Mouse (Mus musculus) hematopoietic stem cell, adult 5-6 weeks (primary cell): ENCODE measurements around the gene 2410015M20Rik. TPM values are rescaled to one million over a fixed set of nuclear protein-coding genes. Genes with fewer than 3 reads are reported as not detected.
"Not testable (repeated sequence)": the region's sequence is repeated elsewhere in the genome, so short reads cannot be mapped to it uniquely, and the experiment has no call there.

Experiments used
- ATAC-seq, 2 experiments: fragments of 125-278 bp in 1 of 2; replicated peaks in 1 of 2; 2 replicates each; pipeline ENCODE4 v1.8.0; 2016 to 2017; ENCODE audit warnings: inconsistent platforms in 2 of 2, mild to moderate bottlenecking in 2 of 2, moderate number of reproducible peaks in 2 of 2, low read depth in 1 of 2, moderate TSS enrichment in 1 of 2; ENCODE audit not compliant: low FRiP score in 2 of 2, poor library complexity in 2 of 2, severe bottlenecking in 2 of 2, insufficient read depth in 1 of 2, low TSS enrichment in 1 of 2
- total RNA-seq: library from RNA; stranded (forward); fragments of 172-1452, 232-1000 nt; gene quantifications from 2 replicates; pipeline ENCODE4 v1.2.3, GENCODE M21; 2017

2410015M20Rik gene
- total RNA-seq, 1 experiment from 2014 or later: 65.5 TPM

GRCm38 (mm10) chr17:56615136-56615784, 5.7 kb upstream of the 2410015M20Rik start:
- ATAC-seq: no peak

DNA sequence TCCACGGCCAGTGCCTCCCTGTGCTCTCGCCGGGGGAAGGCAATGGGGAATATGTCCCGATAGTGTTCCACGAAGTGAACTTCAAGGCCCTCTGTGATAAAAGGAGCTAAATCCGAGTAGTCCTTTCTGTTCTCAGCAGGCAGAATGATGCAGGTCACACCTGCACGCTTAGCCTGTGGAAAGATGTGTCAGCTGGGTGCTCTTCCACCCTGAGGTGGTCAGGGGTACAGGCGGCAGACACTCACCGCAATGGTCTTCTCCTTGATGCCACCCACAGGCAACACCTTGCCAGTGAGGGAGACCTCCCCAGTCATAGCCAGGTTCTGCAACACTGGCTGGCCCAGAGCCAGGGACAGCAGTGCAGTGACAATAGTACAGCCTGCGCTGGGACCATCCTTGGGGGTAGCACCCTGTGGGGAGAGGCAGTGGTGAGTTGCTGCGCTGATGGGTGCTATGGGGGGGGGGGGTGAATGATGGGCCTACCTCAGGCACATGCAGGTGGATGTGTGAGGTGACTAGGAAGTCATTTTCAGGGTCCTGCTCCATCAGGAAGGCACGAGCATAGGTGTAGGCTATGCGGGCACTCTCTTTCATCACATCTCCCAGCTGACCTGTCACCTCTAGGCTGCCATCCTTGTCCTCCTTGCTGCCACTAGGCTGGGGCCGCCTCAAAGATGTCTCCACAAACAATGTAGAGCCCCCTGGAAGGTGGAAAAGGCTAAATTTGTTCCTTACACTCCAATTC, 5.0 kb upstream of the 2410015M20Rik start:
- ATAC-seq: no peak

GRCm38 (mm10) chr17:56613893-56614292, 4.3 kb upstream of the 2410015M20Rik start:
- not testable (repeated sequence) for ATAC-seq

- ATAC-seq: peak; percentile 46 to 69
Observed at GRCm38 (mm10) chr17:56613236-56613844, 3.8 kb upstream of the 2410015M20Rik start, which contains the start of gene Rpl36. Rpl36 (plus strand) TSS chr17:56613416.

DNA sequence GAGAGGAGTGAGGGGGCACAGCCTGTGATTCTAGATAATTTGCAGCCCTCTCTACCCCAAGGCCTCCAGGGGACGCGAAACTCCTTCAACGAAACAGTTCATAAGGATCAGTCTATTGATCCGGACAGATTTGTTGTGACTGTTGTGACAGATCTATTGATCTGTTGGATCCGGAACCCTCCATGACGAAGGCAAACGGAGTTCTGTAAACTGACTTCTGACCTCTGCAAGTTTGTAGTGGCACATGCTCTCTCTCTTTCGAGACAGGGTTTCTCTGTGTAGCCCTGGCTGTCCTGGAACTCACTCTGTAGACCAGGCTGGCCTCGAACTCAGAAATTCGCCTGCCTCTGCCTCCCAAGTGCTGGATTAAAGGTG, 3.0 kb upstream of the 2410015M20Rik start:
- not testable (repeated sequence) for ATAC-seq

DNA sequence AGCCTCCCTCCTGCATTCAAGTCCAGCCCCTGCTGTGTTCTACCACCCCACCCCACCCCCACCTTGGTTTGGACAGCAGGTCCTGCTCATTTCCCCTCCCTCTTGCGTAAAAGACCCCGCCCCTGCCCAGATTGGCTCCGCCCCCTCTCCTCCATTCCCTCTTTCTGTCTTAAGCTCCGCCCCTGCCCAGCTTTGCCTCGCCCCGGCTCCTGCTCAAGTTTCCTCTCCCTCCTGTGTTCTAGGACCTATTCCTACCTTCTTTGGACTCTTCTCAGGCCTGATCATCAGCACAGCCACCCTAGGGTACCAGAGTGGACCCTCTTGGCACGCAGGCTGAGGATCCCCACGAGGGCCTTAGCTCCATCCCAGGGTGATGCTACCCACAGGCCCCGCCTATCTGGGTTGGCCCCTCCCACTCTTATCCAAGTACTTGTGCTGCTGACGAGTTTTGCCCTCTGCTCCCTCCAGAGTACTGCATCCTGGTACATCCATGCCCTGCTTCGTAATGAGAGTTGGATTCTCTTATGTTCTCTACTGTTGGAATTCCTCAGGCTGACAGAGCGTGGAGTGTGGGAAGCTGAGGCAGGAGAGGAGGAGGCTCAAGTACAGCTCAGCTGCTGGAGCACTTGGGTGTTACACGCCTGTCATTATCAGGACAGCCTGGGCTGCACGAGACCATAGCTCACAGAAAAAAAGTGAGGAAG, 2.4 kb upstream of the 2410015M20Rik start:
- no peak for ATAC-seq

GRCm38 (mm10) chr17:56611323-56611722, 1.8 kb upstream of the 2410015M20Rik start:
- ATAC-seq: no peak

GRCm38 (mm10) chr17:56608699-56609098, 872 bp downstream of the 2410015M20Rik start:
- no peak for ATAC-seq

GRCm38 (mm10) chr17:56607521-56608062, 2.0 kb downstream of the 2410015M20Rik start:
- no peak for ATAC-seq

- ATAC-seq: no peak
Observed at GRCm38 (mm10) chr17:56605431-56605830, 4.1 kb downstream of the 2410015M20Rik start.

GRCm38 (mm10) chr17:56604422-56604821, 5.1 kb downstream of the 2410015M20Rik start:
- ATAC-seq: no peak

DNA sequence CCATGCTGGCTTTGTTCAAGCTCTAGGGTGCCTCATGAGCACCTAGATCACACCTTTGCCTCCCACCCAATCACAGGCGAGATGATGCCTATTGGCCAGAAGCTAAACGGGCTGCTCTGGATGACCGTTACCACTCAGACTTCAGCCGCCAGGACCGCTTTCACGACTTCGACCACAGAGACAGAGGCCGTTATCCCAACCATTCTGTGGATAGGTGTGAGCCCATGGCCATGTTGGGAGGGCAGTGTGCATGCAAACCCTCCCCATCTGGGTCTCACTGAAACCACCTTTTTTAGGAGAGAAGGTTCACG, 5.5 kb downstream of the 2410015M20Rik start:
- no peak for ATAC-seq

DNA sequence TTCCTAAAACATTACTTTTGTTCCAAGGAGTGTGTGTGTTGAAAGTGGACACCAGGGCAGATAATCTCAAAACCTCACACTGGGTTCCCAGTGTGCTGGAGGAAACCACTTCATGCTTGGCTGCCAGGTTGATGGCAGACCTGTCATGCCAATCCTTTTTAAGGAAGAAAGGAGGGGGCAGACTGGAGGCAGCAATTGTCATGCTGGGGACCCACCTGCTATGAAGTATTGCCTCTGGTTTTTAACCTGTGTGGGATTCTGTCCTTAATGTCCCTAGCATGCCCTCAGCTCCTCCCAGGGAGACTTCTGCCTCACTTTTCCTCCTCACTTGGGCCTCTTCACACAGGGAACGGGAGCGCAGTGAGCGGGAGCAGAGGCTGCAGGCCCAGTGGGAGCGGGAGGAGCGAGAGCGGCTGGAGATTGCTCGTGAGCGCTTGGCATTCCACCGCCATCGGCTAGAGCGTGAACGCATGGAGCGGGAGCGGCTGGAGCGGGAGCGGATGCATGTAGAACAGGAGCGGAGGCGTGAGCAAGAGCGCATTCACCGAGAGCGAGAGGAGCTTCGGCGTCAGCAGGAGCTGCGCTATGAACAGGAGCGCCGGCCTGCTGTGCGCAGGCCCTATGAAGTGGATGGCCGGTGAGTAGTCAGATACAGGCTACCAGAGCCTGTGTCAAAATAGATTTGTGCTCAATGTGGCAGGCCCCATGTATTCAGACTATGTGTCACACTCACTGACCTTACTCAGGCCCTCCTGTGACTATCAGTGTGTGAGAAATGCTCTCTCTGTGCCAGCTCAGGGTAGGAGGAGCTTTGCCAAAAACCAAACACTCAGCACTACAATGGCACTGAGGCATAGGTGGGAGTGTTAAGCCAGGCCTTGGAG, 6.1 kb downstream of the 2410015M20Rik start:
- ATAC-seq: no peak

DNA sequence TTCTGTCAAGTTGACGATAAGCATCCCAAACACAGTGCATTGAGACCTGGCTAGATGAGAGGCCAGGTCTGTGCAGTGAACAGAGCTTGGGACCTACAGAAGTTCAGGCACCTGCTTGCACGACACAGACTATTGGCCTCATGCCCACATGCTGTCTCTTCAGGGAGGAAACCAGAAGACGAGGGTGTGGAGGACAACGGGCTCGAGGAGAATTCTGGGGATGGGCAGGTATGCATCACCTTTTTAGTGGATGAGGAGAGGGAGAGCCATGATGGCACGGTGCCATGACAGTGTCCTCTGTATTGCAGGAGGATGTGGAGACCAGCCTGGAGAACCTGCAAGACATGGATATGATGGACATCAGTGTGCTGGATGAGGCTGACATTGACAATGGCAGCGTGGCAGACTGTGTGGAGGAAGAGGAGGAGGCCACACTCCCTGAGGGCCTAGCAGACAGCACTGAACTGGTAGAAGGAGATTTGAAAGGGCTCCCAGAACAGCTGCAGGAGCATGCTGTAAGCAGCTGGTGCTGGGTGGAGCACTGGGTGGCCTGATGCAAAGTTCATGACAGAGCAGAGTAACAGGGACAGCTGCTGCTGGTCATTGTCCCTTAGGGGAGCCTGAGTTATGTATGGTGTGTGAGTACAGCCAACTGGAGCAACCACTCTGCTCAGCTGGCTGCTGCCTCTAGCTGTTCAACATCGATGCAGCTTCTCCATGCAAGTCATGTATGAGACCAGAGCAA, 15.9 kb downstream of the 2410015M20Rik start:
- no peak for ATAC-seq

- no peak for ATAC-seq
Observed at GRCm38 (mm10) chr17:56592553-56592952, 17.0 kb downstream of the 2410015M20Rik start.

DNA sequence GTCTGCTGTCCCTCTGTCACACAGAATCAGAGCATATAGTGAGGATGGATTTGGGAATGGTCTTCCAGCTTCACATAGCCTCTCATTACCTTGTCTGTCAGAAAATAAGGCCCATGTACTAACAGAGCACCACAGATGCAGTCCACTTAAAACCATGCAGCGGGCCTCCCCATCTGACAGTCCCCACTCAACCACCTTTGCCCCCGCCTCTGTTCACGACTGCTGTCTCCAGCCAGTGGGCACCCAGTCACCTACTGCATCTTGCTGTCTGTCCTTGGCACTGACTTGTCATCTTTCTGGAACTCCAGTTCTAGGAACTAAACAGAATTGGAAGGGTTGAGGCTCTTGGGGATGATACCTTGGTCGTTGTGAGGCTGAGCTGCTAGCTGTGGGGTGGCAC, 20.6 kb downstream of the 2410015M20Rik start:
- ATAC-seq: no peak
